ENCODE assay signal across 8 mouse cellular contexts in genomic region chr9:97018677-97019147, GRCm38 (mm10). TPM values are rescaled to one million over a fixed set of nuclear protein-coding genes. Genes with fewer than 3 reads are reported as not detected.
A peak's percentile ranks its signal among the peaks of the same experiment; 100 is the strongest.
DNase-seq lines count a peak whose midpoint lies in the region; ATAC-seq lines count a peak whose summit lies in the region.

Spsb4 (minus strand) TSS chr9:97018843.

- H3K4me2 ChIP-seq in forebrain, embryonic 12.5 days: peak within 1 kb of the TSS; percentile 73
- H3K4me2 ChIP-seq in heart, embryonic 16.5 days (ENCODE audit: low read depth, low read length): peak within 1 kb of the TSS; percentile 78
- H3K4me2 ChIP-seq in liver, embryonic 16.5 days (ENCODE audit: low read depth, low read length): peak within 1 kb of the TSS; percentile 69
- H3K4me2 ChIP-seq in neural tube, embryonic 12.5 days (replicated peaks): peak within 1 kb of the TSS; percentile 75

- H3K27me3 ChIP-seq in forebrain, embryonic 12.5 days: no peaks in the 10 kb centered on the region
- H3K27me3 ChIP-seq in heart, embryonic 16.5 days (ENCODE audit: control insufficient read depth, insufficient read depth, low read length): peaks cover 6% of the 10 kb centered on the region
- peaks cover 41% of the 10 kb centered on the region for H3K27me3 ChIP-seq in liver, embryonic 16.5 days (ENCODE audit: control insufficient read depth, insufficient read depth, low read depth, low read length)
- H3K27me3 ChIP-seq in neural tube, embryonic 12.5 days (replicated peaks): no peaks in the 10 kb centered on the region

- peak; percentile 91 for DNase-seq in A20 (ENCODE audit: low read depth, low spot score)
- DNase-seq in brain, embryonic 18.5 days (ENCODE audit: low read depth, low spot score): peak; percentile 62
- DNase-seq in kidney, postnatal 14 days: peak; percentile 91
- DNase-seq in testis, postnatal 10 days (ENCODE audit: low spot score): peak; percentile 84

- ATAC-seq in forebrain, embryonic 12.5 days (ENCODE audit: low FRiP score): peak; percentile 93
- ATAC-seq in heart, embryonic 16.5 days (replicated peaks; ENCODE audit: extremely low read depth, insufficient read depth, low FRiP score): peak; percentile 90
- ATAC-seq in liver, embryonic 16.5 days (ENCODE audit: low read depth): peak; percentile 76
- peak; percentile 89 for ATAC-seq in neural tube, embryonic 12.5 days (ENCODE audit: low FRiP score, low read depth)

- peaks cover 45% of the 10 kb centered on the region for H3K4me1 ChIP-seq in forebrain, embryonic 12.5 days
- peaks cover 20% of the 10 kb centered on the region for H3K4me1 ChIP-seq in heart, embryonic 16.5 days (ENCODE audit: control insufficient read depth, insufficient read depth, low read length)
- H3K4me1 ChIP-seq in liver, embryonic 16.5 days (ENCODE audit: control insufficient read depth, low read depth, low read length): no peaks in the 10 kb centered on the region; the same call in 1 of the 2 replicates
- H3K4me1 ChIP-seq in neural tube, embryonic 12.5 days: peaks cover 29% of the 10 kb centered on the region

- under 1% methylated on average over 28 of the region's 47 CpGs for WGBS in forebrain, embryonic 12.5 days
- WGBS in heart, embryonic 16.5 days: 1% methylated on average over 46 of the region's 47 CpGs
- under 1% methylated on average over 44 of the region's 47 CpGs for WGBS in liver, embryonic 16.5 days (ENCODE audit: insufficient replicate concordance)
- 0% methylated on average over 42 of the region's 47 CpGs for WGBS in neural tube, embryonic 12.5 days

- no peaks in the 10 kb centered on the region for H3K9me3 ChIP-seq in forebrain, embryonic 12.5 days
- H3K9me3 ChIP-seq in heart, embryonic 16.5 days (replicated peaks; ENCODE audit: control insufficient read depth, low read length): no peaks in the 10 kb centered on the region
- H3K9me3 ChIP-seq in liver, embryonic 16.5 days (replicated peaks; ENCODE audit: control insufficient read depth, low read length): no peaks in the 10 kb centered on the region
- H3K9me3 ChIP-seq in neural tube, embryonic 12.5 days: no peaks in the 10 kb centered on the region

- peak within 1 kb of the TSS; percentile 99 for H3K27ac ChIP-seq in forebrain, embryonic 12.5 days
- H3K27ac ChIP-seq in heart, embryonic 16.5 days (ENCODE audit: low read length): peak within 1 kb of the TSS; percentile 89
- H3K27ac ChIP-seq in liver, embryonic 16.5 days (ENCODE audit: low read length): no peak within 1 kb of the TSS
- H3K27ac ChIP-seq in neural tube, embryonic 12.5 days: peak within 1 kb of the TSS; percentile 99

- H3K4me3 ChIP-seq in forebrain, embryonic 12.5 days (replicated peaks): peak within 1 kb of the TSS; percentile 72
- H3K4me3 ChIP-seq in heart, embryonic 16.5 days (ENCODE audit: low read length): peak within 1 kb of the TSS; percentile 70
- H3K4me3 ChIP-seq in liver, embryonic 16.5 days (ENCODE audit: low read depth, low read length): peak within 1 kb of the TSS; percentile 53
- peak within 1 kb of the TSS; percentile 78 for H3K4me3 ChIP-seq in neural tube, embryonic 12.5 days

- no peaks in the 10 kb centered on the region for H3K36me3 ChIP-seq in forebrain, embryonic 12.5 days (replicated peaks)
- H3K36me3 ChIP-seq in heart, embryonic 16.5 days (ENCODE audit: control insufficient read depth, insufficient read depth): no peaks in the 10 kb centered on the region
- no peaks in the 10 kb centered on the region for H3K36me3 ChIP-seq in liver, embryonic 16.5 days (ENCODE audit: control insufficient read depth, insufficient read depth)
- H3K36me3 ChIP-seq in neural tube, embryonic 12.5 days: no peaks in the 10 kb centered on the region

- peak within 1 kb of the TSS; percentile 91 for H3K9ac ChIP-seq in forebrain, embryonic 12.5 days
- peak within 1 kb of the TSS; percentile 85 for H3K9ac ChIP-seq in heart, embryonic 16.5 days (ENCODE audit: low read length)
- peak within 1 kb of the TSS; percentile 16 for H3K9ac ChIP-seq in liver, embryonic 16.5 days (ENCODE audit: low read depth, low read length)
- peak within 1 kb of the TSS; percentile 97 for H3K9ac ChIP-seq in neural tube, embryonic 12.5 days

RNA-seq across cellular contexts. Expression of gene Spsb4, which starts in this region (rescaled TPM):
- 81.1 and 81.2 TPM in 2 replicates for polyA plus RNA-seq in forebrain, embryonic 12.5 days (2016; fragmentation: Nextera tagmentation; extraction: Ambion mirVana)
- 53.2 and 53.7 TPM in 2 replicates for polyA plus RNA-seq in heart, embryonic 16.5 days (2015; fragmentation: Nextera tagmentation; extraction: Ambion mirVana)
- polyA plus RNA-seq in liver, embryonic 16.5 days (2015; fragmentation: Nextera tagmentation; extraction: Ambion mirVana): 1.9 and 2.3 TPM in 2 replicates
- 126 TPM in 2 replicates for polyA plus RNA-seq in neural tube, embryonic 12.5 days (2016; fragmentation: Nextera tagmentation; extraction: Ambion mirVana)

Comparison
In these comparisons a context has a peak if more than half of its experiments do, and no peak if none do; other contexts are left out.
1. RNA of gene Spsb4 (polyA plus RNA-seq): 126 TPM in neural tube, embryonic 12.5 days, 81.1 to 81.2 TPM in forebrain, embryonic 12.5 days and 53.2 to 53.7 TPM in heart, embryonic 16.5 days; 1.9 to 2.3 TPM in liver, embryonic 16.5 days; every median in the first group is over 10 times any median in the second.
2. H3K9ac ChIP-seq: peak in every context shown above with its lines; median percentile 97 in neural tube, embryonic 12.5 days; 91 in forebrain, embryonic 12.5 days; 85 in heart, embryonic 16.5 days; 16 in liver, embryonic 16.5 days.
3. Peak in every context shown above with its lines, with median percentiles within 50 percentile points of each other: DNase-seq, ATAC-seq, H3K4me2 ChIP-seq and H3K4me3 ChIP-seq.